Mouse (Mus musculus) neural tube, embryonic 14.5 days (tissue): ENCODE data around the gene Adgrl2. TPM values are rescaled to one million over a fixed set of nuclear protein-coding genes. Genes with fewer than 3 reads are reported as not detected.

ENCODE experiments used
- ATAC-seq: fragments of 200-750 bp; cut with Nextera tagmentation; 2 replicates; pipeline ENCODE4 v1.8.0; 2017; ENCODE audit warnings: low read depth, mild to moderate bottlenecking, moderate TSS enrichment, moderate library complexity
- H3K27ac ChIP-seq: fragments of 300-500 bp; sonication (generic); 2 replicates; pipeline ENCODE4 v1.5.1; 2014; ENCODE audit warnings: low read depth, mild to moderate bottlenecking, control low read depth, low read length, moderate library complexity, mixed read lengths
- H3K27me3 ChIP-seq: fragments of 300-500 bp; sonication (generic); 2 replicates; pipeline ENCODE4 v1.6.1; 2014; ENCODE audit warnings: low read length; ENCODE audit not compliant: control insufficient read depth, insufficient read depth
- H3K36me3 ChIP-seq: fragments of 300-500 bp; sonication (generic); 2 replicates; pipeline ENCODE4 v1.6.1; 2014; ENCODE audit warnings: low read length, mixed read lengths; ENCODE audit not compliant: control insufficient read depth, insufficient read depth
- H3K4me1 ChIP-seq: fragments of 300-500 bp; sonication (generic); 2 replicates; pipeline ENCODE4 v1.6.1; 2014; ENCODE audit warnings: low read length; ENCODE audit not compliant: control insufficient read depth, insufficient read depth
- H3K4me2 ChIP-seq: fragments of 300-500 bp; sonication (generic); 2 replicates; pipeline ENCODE4 v1.6.1; 2014; ENCODE audit warnings: mild to moderate bottlenecking, low read depth, low read length, control low read depth
- H3K4me3 ChIP-seq: fragments of 300-500 bp; sonication (generic); 2 replicates; pipeline ENCODE4 v1.5.1; 2014; ENCODE audit warnings: low read depth, low read length, control low read depth, mixed read lengths
- H3K9ac ChIP-seq: fragments of 300-500 bp; sonication (generic); replicated peaks from 2 replicates; pipeline ENCODE4 v1.6.1; 2014; ENCODE audit warnings: low read depth, mild to moderate bottlenecking, control low read depth, low read length, mixed read lengths
- H3K9me3 ChIP-seq: fragments of 300-500 bp; sonication (generic); 2 replicates; pipeline ENCODE4 v1.6.1; 2016; ENCODE audit warnings: low read length; ENCODE audit not compliant: control insufficient read depth
- WGBS: fragments of 180-500 bp; shearing (Covaris S2); extraction: QIAGEN DNeasy Blood & Tissue Kit; methylation state at CpG from one replicate; pipeline ENCODE4 v1.1.7; 2014; 5-methylcytosine and 5-hydroxymethylcytosine counted together
- polyA plus RNA-seq: library from polyadenylated mRNA; unstranded; fragments of >200 nt; fragmentation: Nextera tagmentation; extraction: Ambion mirVana; gene quantifications from 2 replicates; pipeline ENCODE4 v1.2.1, GENCODE M21; 2014

Gene Adgrl2
- polyA plus RNA-seq, 1 experiment from 2014 or later = 243 TPM

DNA sequence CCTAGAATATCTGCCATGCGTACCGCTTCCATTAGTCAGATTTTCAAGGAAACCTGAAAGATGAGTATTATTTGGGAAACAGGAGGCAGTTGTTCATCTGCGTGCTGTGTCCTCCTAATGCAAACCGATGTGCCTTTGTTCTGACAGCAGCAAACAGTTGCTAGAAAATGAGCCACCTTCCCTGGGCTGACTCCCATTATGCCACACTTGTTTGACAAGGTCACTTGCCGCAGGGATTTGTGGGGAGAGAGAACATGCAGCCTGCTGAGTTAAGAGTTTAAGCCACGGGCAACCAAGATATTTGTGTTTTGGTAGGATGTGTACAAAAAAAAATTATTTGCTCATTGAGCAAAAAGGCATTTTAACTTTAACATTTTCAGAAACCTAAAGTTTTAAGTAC is 69.5 kb downstream of the Adgrl2 start:
- no peaks in the 10 kb centered on the region for H3K36me3 ChIP-seq
- H3K27ac ChIP-seq = no peak overlapping the region
- no peak overlapping the region for H3K4me3 ChIP-seq
- ATAC-seq = no peak
- no peak overlapping the region for H3K4me2 ChIP-seq
- WGBS = 53% methylated on average over 6 of the region's 6 CpGs
- peaks cover 9% of the 10 kb centered on the region; the same call in 1 of the 2 replicates for H3K4me1 ChIP-seq
- H3K27me3 ChIP-seq = no peaks in the 10 kb centered on the region
- H3K9me3 ChIP-seq = no peaks in the 10 kb centered on the region
- no peak overlapping the region for H3K9ac ChIP-seq

DNA sequence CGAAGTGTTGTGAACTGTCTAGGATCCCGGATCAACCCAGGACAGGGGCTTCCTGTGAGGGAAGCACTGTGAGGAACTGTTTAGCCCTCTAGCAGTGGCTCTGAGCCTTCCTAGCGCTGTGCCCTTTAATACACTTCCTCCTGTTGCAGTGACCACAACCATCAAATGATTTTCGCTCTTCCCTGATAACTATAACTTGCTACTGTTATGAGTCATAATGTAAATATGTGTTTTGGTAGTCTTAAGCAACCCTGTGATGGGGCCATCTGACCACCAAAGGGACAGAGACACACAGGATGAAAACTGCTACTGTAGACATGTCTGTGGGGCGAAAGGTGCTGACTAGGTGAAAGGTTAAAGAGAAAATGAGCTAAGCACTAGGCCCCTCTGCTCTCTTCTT is 71.9 kb downstream of the Adgrl2 start:
- Histone ChIP-seq H3K27me3 (no peaks in the 10 kb centered on the region), H3K9ac (no peak overlapping the region), H3K27ac (no peak overlapping the region), H3K9me3 (no peaks in the 10 kb centered on the region), H3K4me3 (no peak overlapping the region), H3K36me3 (no peaks in the 10 kb centered on the region), H3K4me2 (no peak overlapping the region), H3K4me1 (peaks cover 10% of the 10 kb centered on the region; the same call in 1 of the 2 replicates)
- peak; percentile 36; the same call in 1 of the 2 replicates for ATAC-seq
- WGBS = 88% methylated on average over 5 of the region's 5 CpGs

DNA sequence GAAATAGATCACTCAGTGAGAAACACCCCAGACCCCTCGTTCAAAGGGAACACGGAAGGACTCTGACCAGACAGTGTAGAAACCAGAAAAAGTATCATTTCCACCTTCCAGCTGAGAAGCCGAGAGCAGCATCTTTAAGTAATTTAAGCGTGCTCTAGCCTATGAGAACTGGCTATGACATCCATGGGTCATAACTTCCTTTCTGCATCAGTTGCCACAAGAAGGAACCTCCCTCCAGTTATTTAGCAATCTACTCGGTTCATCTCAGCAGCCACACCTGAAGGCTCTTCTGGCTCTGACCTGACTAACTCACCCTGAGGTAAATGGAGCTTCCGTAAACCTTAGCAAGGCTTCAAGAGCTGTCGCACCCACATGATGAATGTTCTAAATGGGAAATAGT is 72.5 kb downstream of the Adgrl2 start:
- Histone ChIP-seq H3K9ac (no peak overlapping the region), H3K4me1 (peaks cover 15% of the 10 kb centered on the region; the same call in 1 of the 2 replicates), H3K27me3 (no peaks in the 10 kb centered on the region), H3K4me2 (no peak overlapping the region), H3K27ac (no peak overlapping the region), H3K4me3 (no peak overlapping the region), H3K36me3 (no peaks in the 10 kb centered on the region), H3K9me3 (no peaks in the 10 kb centered on the region)
- no peak for ATAC-seq
- WGBS = 74% methylated on average over 7 of the region's 7 CpGs

DNA sequence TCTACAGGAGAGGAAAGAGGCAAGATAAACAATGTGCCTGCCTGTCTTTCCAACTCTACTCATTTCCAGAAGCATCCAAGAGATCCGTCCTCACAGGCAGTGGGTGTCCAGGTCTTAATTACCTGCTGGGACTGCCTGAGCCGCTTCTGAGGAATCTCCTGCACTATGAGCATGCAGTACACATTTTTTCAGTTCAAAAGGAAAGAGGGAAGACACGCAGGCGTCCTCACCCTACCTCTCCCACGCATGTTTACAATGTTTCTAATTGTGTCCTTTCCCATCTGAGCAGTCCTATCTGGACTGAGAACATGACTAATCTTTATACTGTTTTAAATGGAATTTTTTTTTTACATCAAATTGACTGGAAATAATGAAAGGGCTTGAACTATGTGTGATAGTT is 74.1 kb downstream of the Adgrl2 start:
- no peaks in the 10 kb centered on the region for H3K27me3 ChIP-seq
- H3K4me2 ChIP-seq = no peak overlapping the region
- WGBS = 59% methylated on average over 5 of the region's 5 CpGs
- no peaks in the 10 kb centered on the region for H3K9me3 ChIP-seq
- H3K9ac ChIP-seq = no peak overlapping the region
- peaks cover 14% of the 10 kb centered on the region; the same call in 1 of the 2 replicates for H3K4me1 ChIP-seq
- H3K27ac ChIP-seq = no peak overlapping the region
- no peak overlapping the region for H3K4me3 ChIP-seq
- ATAC-seq = no peak
- H3K36me3 ChIP-seq = no peaks in the 10 kb centered on the region

DNA sequence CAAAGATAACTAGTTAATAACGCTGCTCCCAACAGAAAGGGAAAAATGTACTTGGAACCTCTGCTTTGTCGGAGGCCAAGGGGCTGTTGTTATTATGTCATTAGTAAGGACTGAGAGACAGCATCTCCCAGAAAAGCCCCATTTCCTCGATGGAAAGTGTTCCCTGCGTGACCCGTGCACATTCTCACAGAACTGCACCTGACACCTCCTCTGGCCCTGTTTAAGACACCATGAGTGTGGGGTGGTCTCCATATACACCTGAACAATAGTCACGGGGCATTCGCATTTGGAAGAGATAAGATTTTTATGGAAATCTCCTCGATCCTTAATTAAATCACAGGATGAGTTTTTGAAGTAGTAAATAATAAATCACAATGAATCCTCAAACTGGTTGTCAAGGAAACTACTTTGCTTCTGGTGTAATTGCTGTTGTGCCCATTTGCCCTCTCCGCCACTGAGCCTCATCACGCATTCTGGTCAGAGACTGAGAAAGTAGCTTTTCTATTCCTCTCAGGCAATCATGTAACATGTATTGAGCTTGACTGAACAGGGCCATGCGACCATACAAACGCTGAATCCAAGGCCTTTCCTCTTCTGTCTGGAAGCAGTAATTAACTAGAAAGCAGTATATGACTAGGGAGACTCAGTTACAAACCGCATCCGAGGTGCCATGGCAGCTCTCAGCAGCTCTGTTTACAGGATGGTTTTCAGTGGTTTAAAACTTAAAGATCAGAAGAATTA is 77.2 kb downstream of the Adgrl2 start:
- H3K4me2 ChIP-seq = no peak overlapping the region
- 36% methylated on average over 14 of the region's 14 CpGs for WGBS
- H3K9me3 ChIP-seq = no peaks in the 10 kb centered on the region
- no peaks in the 10 kb centered on the region for H3K27me3 ChIP-seq
- ATAC-seq = peak; percentile 54; the same call in 1 of the 2 replicates
- no peak overlapping the region for H3K4me3 ChIP-seq
- peaks cover 11% of the 10 kb centered on the region; the same call in 1 of the 2 replicates for H3K4me1 ChIP-seq
- H3K9ac ChIP-seq = no peak overlapping the region
- H3K27ac ChIP-seq = no peak overlapping the region
- no peaks in the 10 kb centered on the region for H3K36me3 ChIP-seq

DNA sequence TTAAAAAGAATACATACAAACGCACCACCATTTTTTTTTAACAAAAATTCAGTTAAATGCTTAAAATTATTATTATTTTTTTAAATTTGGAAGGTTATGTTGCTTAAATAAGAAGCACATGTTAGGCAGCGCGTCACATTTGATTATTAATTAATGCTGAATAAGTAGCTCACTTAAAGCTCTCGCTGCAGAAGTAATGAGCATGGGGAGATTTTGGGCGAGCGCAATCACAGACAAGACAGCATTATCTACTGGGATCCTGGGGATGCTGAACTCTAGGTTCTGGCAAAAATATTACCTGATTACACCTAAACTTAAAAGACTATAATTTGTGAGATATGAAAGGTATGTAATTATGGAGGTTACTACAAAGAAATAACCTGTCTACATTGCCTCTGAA is 77.8 kb downstream of the Adgrl2 start:
- 57% methylated on average over 6 of the region's 6 CpGs for WGBS
- Histone ChIP-seq H3K4me3 (no peak overlapping the region), H3K36me3 (no peaks in the 10 kb centered on the region), H3K9ac (no peak overlapping the region), H3K27me3 (no peaks in the 10 kb centered on the region), H3K9me3 (no peaks in the 10 kb centered on the region), H3K4me2 (no peak overlapping the region), H3K4me1 (peaks cover 11% of the 10 kb centered on the region; the same call in 1 of the 2 replicates), H3K27ac (no peak overlapping the region)
- ATAC-seq = no peak

DNA sequence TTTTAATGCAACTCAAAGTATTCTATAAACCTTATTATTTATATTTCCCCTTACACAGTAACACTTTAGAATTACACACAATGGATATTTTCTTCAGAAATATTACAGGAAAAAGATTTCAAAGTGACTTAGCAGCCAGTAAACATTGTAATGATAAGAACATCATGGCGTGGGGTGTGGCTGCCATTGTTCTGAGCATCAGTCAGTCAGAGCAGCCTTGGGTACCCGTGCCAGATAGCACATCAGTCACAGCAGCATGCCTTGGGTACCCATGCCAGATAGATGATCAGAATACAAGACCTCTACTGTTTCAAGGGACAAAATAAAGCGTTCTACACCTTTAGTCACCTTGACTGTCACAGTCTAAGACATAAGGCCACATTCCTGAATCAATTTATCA is 82.5 kb downstream of the Adgrl2 start:
- Histone ChIP-seq H3K27ac (no peak overlapping the region), H3K4me1 (peaks cover 9% of the 10 kb centered on the region), H3K27me3 (no peaks in the 10 kb centered on the region), H3K36me3 (no peaks in the 10 kb centered on the region), H3K4me2 (no peak overlapping the region), H3K9ac (no peak overlapping the region), H3K9me3 (no peaks in the 10 kb centered on the region), H3K4me3 (no peak overlapping the region)
- no peak for ATAC-seq
- 69% methylated on average over 3 of the region's 3 CpGs for WGBS

DNA sequence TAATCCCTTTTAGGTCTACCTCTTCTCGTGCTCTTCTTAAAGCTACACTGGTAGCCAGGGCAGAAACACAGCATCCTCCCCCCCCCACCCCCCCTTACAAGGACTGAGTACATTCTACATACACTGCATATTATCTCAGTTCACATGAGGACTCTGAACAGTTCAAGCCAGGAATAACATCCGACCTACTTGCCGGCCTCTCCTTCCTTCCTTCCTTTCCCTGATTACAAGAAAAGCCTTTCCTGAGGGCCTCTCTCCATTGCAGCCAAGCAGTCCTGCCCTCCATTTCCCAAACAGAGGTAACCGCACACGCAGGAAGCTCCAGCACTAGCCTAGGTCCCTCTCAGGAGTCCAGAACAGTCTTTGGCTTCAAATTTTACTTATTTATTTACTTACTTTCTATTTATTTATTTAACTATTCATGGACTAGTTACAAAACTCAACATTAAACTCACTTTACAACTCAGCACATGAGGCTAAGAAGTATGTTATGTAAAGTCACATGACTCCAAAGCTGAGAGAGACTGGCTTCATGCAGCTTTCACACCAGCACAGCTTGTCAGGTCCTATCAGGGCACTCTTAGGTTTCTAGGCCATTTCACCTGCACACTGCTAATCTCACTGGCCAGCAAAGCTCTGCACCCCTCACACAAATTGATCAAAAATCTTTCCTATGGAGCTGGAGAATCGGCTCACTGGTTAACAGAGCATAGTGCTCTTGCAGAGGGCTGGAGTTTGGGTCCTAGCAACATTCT is 83.2 kb downstream of the Adgrl2 start:
- H3K4me2 ChIP-seq = no peak overlapping the region
- no peaks in the 10 kb centered on the region for H3K36me3 ChIP-seq
- H3K27ac ChIP-seq = no peak overlapping the region
- peaks cover 7% of the 10 kb centered on the region for H3K4me1 ChIP-seq
- H3K9me3 ChIP-seq = no peaks in the 10 kb centered on the region
- no peak for ATAC-seq
- H3K27me3 ChIP-seq = no peaks in the 10 kb centered on the region
- 79% methylated on average over 6 of the region's 6 CpGs for WGBS
- H3K9ac ChIP-seq = no peak overlapping the region
- H3K4me3 ChIP-seq = no peak overlapping the region
